Mouse (Mus musculus): ENCODE results near the gene Cggbp1.

Gene Cggbp1

GRCm38 (mm10) chr16:64873416-64874305 is 21.9 kb downstream of the Cggbp1 start:
- DNase-seq: peak; percentile 69

GRCm38 (mm10) chr16:64875384-64875783 is 23.6 kb downstream of the Cggbp1 start:
- no peak for DNase-seq

- DNase-seq: no peak
Measured at GRCm38 (mm10) chr16:64875822-64876221, 24.0 kb downstream of the Cggbp1 start.

DNA sequence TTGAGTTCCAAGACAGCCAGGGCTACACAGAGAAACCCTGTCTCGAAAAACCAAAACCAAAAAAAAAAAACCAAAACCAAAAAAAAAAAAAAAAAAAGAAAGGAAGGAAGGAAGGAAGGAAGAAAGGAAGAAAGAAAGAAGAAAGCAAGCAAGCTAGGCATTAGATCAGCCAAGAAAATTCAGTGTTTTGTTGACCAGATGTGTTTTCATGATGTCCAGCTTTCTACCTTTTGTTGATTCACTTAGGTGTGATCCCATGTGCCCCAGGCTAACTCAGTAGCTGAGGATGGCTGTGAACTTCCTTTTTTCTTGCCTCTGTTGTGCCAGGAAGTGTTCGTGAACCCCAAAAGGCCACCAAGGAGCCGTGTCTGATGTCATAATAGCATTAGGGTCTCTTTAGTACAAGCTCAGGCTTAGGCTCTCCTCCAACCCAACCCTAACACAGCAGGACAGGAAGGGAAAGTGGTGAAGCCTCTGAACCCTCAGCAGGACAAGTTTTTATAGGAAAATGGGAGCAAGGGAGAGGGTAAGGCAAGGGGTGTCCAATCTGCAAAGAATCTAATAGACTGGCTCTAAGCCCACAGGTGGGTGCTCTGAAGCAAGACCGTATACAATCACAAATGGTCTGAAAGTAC is 25.0 kb downstream of the Cggbp1 start:
- DNase-seq: no peak

DNA sequence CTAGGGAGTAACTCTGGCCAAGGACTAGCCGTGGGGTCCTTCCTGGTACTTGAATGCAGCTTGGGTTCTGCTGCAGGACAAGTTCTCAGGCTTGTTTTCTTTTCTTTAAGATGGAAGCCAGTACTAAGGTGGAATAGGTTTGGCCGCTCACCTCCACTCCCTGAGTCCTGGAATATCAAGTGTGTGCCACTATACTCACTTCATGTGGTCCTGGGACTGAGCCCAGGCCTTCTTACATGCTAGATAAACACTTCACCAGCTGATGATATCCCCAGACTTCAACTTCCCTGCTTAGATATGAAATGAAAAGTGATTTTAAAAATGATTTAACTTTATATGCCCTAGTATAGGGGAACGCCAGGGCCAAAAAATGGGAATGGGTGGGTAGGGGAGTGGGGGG is 25.5 kb downstream of the Cggbp1 start:
- DNase-seq: peak; percentile 11

DNA sequence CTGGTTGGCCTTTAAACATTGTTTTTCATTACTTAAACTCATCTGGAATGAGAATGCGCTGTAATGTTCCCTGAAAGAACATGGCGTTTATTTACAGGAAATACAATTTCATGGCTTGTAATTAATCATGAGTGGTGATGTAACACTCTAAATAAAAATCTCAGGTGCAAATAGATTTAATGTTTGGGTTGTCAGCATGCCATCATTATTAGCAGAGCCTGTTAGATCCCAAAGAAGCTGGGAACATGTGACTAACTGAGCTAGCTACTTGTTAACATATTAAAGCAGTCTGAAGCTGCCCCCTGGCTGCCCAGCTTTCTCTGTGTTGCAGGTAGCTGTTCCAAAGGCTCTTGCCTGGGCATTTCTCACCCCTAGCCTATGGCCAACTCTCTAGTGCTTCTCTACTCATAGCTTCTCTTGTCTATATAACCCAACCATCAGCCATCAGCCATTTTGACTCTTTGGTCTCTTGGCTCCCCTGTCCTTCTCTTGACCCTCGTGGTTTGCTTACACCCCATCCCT is 26.9 kb downstream of the Cggbp1 start:
- DNase-seq: no peak

DNA sequence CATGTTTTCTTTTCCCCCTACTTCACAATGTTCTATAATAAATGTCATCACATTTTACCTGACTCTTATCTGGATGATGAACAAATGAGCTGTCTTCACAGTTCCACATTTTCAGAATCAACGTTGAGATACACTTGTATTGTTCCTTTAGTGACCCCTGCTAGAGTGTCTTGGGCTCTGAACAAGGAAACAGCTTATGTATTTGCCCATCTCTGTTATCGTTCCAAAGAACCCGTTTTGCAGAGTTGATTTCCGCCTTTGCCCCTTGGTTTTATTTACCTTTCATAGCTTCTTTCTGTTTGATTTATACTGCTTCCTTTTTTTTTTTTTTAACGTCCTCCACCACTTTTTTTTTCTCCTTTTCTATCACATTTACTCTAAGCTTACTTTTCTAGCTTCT is 27.9 kb downstream of the Cggbp1 start:
- DNase-seq: no peak

- no peak for DNase-seq
Measured at GRCm38 (mm10) chr16:64880986-64881385, 29.2 kb downstream of the Cggbp1 start.

DNA sequence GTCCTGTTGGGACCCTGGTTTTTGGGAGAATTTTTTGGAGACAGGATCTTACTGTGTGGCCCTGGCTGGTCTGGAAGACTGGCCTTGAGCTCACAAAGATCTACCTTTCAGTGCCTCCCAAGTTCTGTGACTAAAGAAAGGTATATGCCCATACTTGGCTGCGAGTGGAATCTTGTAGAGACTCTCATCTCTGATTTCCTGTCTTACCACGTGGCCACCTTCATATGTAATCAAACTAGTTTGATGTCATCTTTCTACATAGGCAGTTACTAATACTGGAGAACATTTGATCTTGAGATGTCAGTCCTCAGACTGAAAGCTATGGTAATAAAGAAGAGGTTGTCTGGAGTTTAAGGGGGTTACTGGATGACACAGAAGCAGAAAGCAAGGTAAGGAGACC is 29.6 kb downstream of the Cggbp1 start:
- no peak for DNase-seq

DNA sequence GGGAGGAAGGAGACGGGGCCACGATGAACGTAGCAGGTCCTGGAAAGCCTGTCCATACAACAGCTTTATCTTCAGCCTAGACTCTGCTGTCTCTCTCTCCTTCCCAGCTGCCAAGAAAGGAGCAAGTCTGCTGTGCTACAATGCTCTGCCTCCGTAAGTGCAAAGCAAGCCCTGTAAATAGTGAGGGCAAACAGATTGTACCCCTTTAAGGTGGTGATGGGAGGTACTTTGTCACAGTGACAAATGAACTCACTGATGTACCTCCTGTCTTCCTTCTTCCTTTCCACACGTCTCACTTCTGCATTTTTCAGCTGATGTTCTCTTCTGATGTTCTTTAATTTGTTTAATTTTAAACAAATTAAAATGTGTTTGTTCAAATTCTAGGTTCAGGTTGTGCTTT is 32.1 kb downstream of the Cggbp1 start:
- DNase-seq: no peak

DNA sequence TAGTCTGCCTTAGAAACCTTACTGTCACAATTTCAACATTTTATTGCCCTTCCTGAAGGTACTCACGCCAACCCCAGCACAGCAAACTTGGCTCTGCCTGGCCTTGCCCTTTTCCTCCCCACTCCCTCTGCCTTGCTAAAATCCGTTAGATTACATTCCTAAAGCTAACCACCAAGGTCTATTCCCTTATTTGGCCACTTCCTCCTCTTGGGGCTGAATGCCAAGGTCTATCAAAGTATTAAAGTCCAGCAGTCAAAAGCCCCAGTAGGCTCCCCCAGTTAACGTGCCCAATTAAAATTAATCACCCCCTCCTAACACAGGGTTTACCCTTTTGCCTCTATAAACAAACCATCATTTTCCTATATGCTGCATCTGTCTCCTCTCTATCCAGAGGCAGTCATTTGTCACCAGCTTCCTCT is 32.6 kb downstream of the Cggbp1 start:
- no peak for DNase-seq

- DNase-seq: no peak
Measured at GRCm38 (mm10) chr16:64885142-64885541, 33.3 kb downstream of the Cggbp1 start.

- DNase-seq: no peak
Measured at GRCm38 (mm10) chr16:64885547-64885946, 33.8 kb downstream of the Cggbp1 start.

- no peak for DNase-seq
Measured at GRCm38 (mm10) chr16:64889496-64889895, 37.7 kb downstream of the Cggbp1 start.

GRCm38 (mm10) chr16:64899084-64899483 is 47.3 kb downstream of the Cggbp1 start:
- DNase-seq: peak; percentile 55

DNA sequence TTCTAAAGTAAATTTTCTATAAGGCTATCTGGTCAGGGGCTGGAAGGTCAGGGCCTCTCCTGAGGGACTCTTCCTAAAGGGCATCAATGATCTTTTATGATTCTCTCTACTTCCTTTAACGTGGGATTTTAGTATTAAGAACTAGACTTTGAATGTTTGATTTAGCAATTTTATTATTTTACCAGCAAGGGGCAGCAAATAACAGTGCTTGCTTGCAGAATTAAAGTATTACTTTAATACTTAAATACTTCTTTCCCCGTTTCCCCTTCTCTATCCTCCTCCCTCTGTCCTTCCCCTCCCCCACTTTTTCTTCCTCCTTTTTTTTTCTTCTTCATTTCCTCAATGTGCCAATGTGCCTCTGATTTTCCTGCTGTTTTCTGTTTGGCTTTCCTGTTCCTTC is 51.5 kb downstream of the Cggbp1 start:
- DNase-seq: no peak

DNA sequence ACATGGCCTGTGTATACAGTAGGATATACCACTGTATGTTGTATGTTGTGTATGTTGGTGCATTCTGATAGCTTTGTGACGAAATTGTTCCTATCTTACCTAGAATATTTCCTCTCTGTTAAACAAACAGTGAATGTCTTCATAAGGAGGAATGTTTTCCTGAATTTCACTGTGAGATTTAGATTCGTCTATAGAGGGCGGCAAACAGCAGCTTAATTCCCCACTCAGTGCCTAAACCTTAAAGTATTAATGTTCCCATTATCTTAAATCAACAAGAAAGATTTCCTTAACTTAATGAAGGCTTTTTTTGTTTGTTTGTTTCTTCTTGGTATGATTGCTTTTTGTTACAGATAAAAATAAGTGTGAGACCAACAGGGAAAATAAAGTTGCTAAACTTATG is 55.3 kb downstream of the Cggbp1 start:
- DNase-seq: no peak

DNA sequence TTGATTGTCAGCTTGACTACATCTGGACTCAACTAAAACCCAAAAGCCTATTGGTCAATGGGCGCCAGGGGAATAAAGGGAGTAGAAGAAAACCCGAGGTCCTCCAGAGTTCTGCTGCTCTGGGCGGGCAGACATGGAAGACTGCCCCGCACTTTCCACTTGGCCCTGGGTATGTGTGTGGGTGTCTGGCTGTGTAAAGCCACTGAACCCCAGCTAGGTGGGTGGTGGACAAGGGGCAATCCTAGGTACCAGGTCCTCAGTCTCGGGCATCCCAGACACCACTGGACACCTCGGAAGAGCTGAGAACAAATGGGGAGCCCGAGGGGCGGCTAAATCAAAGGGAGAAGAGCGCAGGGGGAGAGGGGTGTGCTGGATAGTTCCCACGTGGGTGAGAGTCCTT is 57.0 kb downstream of the Cggbp1 start:
- DNase-seq: no peak

Measured in lung, postnatal 14 days (tissue).